Mouse (Mus musculus): ENCODE data around the gene Myb. TPM values are rescaled to one million over a fixed set of nuclear protein-coding genes. Genes with fewer than 3 reads are reported as not detected.
"Not testable (repeated sequence)": the region's sequence is repeated elsewhere in the genome, so short reads cannot be mapped to it uniquely, and the experiment has no call there.

The Myb gene
- polyA plus RNA-seq, 1 experiment from 2014 or later = 15.9 TPM

GRCm38 (mm10) chr10:21152812-21153211 is 8.0 kb downstream of the Myb start:
- WGBS = 88% methylated on average over 5 of the region's 5 CpGs
- no peak for ATAC-seq (replicated peaks; ENCODE audit: extremely low read depth, insufficient read depth, low FRiP score)
- no peak overlapping the region for H3K27ac ChIP-seq (ENCODE audit: low read length)
- no peak overlapping the region for H3K9ac ChIP-seq (ENCODE audit: low read length)
- H3K4me1 ChIP-seq (ENCODE audit: control insufficient read depth, insufficient read depth, low read length) = no peaks in the 10 kb centered on the region
- no peaks in the 10 kb centered on the region for H3K9me3 ChIP-seq (replicated peaks; ENCODE audit: control insufficient read depth, low read length)
- no peak overlapping the region for H3K4me3 ChIP-seq (ENCODE audit: low read length)
- H3K4me2 ChIP-seq (ENCODE audit: low read depth, low read length) = no peak overlapping the region
- H3K27me3 ChIP-seq (ENCODE audit: control insufficient read depth, insufficient read depth, low read length) = no peaks in the 10 kb centered on the region; the same call in 1 of the 2 replicates
- no peaks in the 10 kb centered on the region for H3K36me3 ChIP-seq (ENCODE audit: control insufficient read depth, insufficient read depth)

GRCm38 (mm10) chr10:21151320-21151719 is 9.5 kb downstream of the Myb start:
- H3K36me3 ChIP-seq (ENCODE audit: control insufficient read depth, insufficient read depth) = no peaks in the 10 kb centered on the region

GRCm38 (mm10) chr10:21149945-21150344 is 10.8 kb downstream of the Myb start:
- not testable (repeated sequence) for H3K9me3 ChIP-seq (replicated peaks; ENCODE audit: control insufficient read depth, low read length); H3K4me2 ChIP-seq (ENCODE audit: low read depth, low read length); H3K4me3 ChIP-seq (ENCODE audit: low read length); H3K36me3 ChIP-seq (ENCODE audit: control insufficient read depth, insufficient read depth); H3K27ac ChIP-seq (ENCODE audit: low read length); ATAC-seq (replicated peaks; ENCODE audit: extremely low read depth, insufficient read depth, low FRiP score); H3K4me1 ChIP-seq (ENCODE audit: control insufficient read depth, insufficient read depth, low read length); H3K9ac ChIP-seq (ENCODE audit: low read length); H3K27me3 ChIP-seq (ENCODE audit: control insufficient read depth, insufficient read depth, low read length)
- 91% methylated on average over 6 of the region's 6 CpGs for WGBS

More at GRCm38 (mm10) chr10:21151320-21151719, 9.5 kb downstream of the Myb start:
- Histone ChIP-seq H3K4me1 (ENCODE audit: control insufficient read depth, insufficient read depth, low read length) (no peaks in the 10 kb centered on the region), H3K9me3 (replicated peaks; ENCODE audit: control insufficient read depth, low read length) (no peaks in the 10 kb centered on the region), H3K27me3 (ENCODE audit: control insufficient read depth, insufficient read depth, low read length) (no peaks in the 10 kb centered on the region; the same call in 1 of the 2 replicates), H3K9ac (ENCODE audit: low read length) (no peak overlapping the region), H3K4me2 (ENCODE audit: low read depth, low read length) (no peak overlapping the region), H3K4me3 (ENCODE audit: low read length) (no peak overlapping the region), H3K27ac (ENCODE audit: low read length) (no peak overlapping the region)
- ATAC-seq (replicated peaks; ENCODE audit: extremely low read depth, insufficient read depth, low FRiP score) = no peak

GRCm38 (mm10) chr10:21146719-21147118 is 14.1 kb downstream of the Myb start:
- Histone ChIP-seq H3K27ac (ENCODE audit: low read length) (no peak overlapping the region), H3K36me3 (ENCODE audit: control insufficient read depth, insufficient read depth) (no peaks in the 10 kb centered on the region), H3K27me3 (ENCODE audit: control insufficient read depth, insufficient read depth, low read length) (no peaks in the 10 kb centered on the region), H3K9me3 (replicated peaks; ENCODE audit: control insufficient read depth, low read length) (no peaks in the 10 kb centered on the region), H3K4me3 (ENCODE audit: low read length) (no peak overlapping the region), H3K4me1 (ENCODE audit: control insufficient read depth, insufficient read depth, low read length) (peaks cover 5% of the 10 kb centered on the region; the same call in 1 of the 2 replicates), H3K4me2 (ENCODE audit: low read depth, low read length) (no peak overlapping the region), H3K9ac (ENCODE audit: low read length) (no peak overlapping the region)
- ATAC-seq (replicated peaks; ENCODE audit: extremely low read depth, insufficient read depth, low FRiP score) = no peak
- 84% methylated on average over 1 of the region's 1 CpGs for WGBS

- H3K36me3 ChIP-seq (ENCODE audit: control insufficient read depth, insufficient read depth) = no peaks in the 10 kb centered on the region
- ATAC-seq (replicated peaks; ENCODE audit: extremely low read depth, insufficient read depth, low FRiP score) = no peak
- H3K4me1 ChIP-seq (ENCODE audit: control insufficient read depth, insufficient read depth, low read length) = peaks cover 5% of the 10 kb centered on the region; the same call in 1 of the 2 replicates
- H3K9ac ChIP-seq (ENCODE audit: low read length) = no peak overlapping the region
- H3K27me3 ChIP-seq (ENCODE audit: control insufficient read depth, insufficient read depth, low read length) = no peaks in the 10 kb centered on the region
- H3K27ac ChIP-seq (ENCODE audit: low read length) = no peak overlapping the region
- no peak overlapping the region for H3K4me2 ChIP-seq (ENCODE audit: low read depth, low read length)
- WGBS = 72% methylated on average over 2 of the region's 2 CpGs
- no peaks in the 10 kb centered on the region for H3K9me3 ChIP-seq (replicated peaks; ENCODE audit: control insufficient read depth, low read length)
- no peak overlapping the region for H3K4me3 ChIP-seq (ENCODE audit: low read length)
Measured at GRCm38 (mm10) chr10:21146263-21146662, 14.5 kb downstream of the Myb start.

GRCm38 (mm10) chr10:21144627-21145504 is 15.9 kb downstream of the Myb start:
- H3K4me1 ChIP-seq (ENCODE audit: control insufficient read depth, insufficient read depth, low read length) = peaks cover 5% of the 10 kb centered on the region; the same call in 1 of the 2 replicates
- H3K27ac ChIP-seq (ENCODE audit: low read length) = no peak overlapping the region
- H3K27me3 ChIP-seq (ENCODE audit: control insufficient read depth, insufficient read depth, low read length) = no peaks in the 10 kb centered on the region
- H3K9me3 ChIP-seq (replicated peaks; ENCODE audit: control insufficient read depth, low read length) = no peaks in the 10 kb centered on the region
- 24% methylated on average over 27 of the region's 27 CpGs for WGBS
- ATAC-seq (replicated peaks; ENCODE audit: extremely low read depth, insufficient read depth, low FRiP score) = peak; percentile 75
- H3K36me3 ChIP-seq (ENCODE audit: control insufficient read depth, insufficient read depth) = no peaks in the 10 kb centered on the region
- peak overlapping the region; percentile 59 for H3K9ac ChIP-seq (ENCODE audit: low read length)
- H3K4me2 ChIP-seq (ENCODE audit: low read depth, low read length) = peak overlapping the region; percentile 90
- peak overlapping the region; percentile 53 for H3K4me3 ChIP-seq (ENCODE audit: low read length)

- Histone ChIP-seq H3K27me3 (ENCODE audit: control insufficient read depth, insufficient read depth, low read length) (no peaks in the 10 kb centered on the region), H3K27ac (ENCODE audit: low read length) (no peak overlapping the region), H3K4me3 (ENCODE audit: low read length) (no peak overlapping the region), H3K4me2 (ENCODE audit: low read depth, low read length) (no peak overlapping the region), H3K36me3 (ENCODE audit: control insufficient read depth, insufficient read depth) (0 out of 2 replicates have a peak, but pooled peaks cover 5% of the 10 kb centered on the region), H3K9me3 (replicated peaks; ENCODE audit: control insufficient read depth, low read length) (peaks cover 2% of the 10 kb centered on the region), H3K9ac (ENCODE audit: low read length) (no peak overlapping the region), H3K4me1 (ENCODE audit: control insufficient read depth, insufficient read depth, low read length) (no peaks in the 10 kb centered on the region)
- 93% methylated on average over 8 of the region's 8 CpGs for WGBS
- no peak for ATAC-seq (replicated peaks; ENCODE audit: extremely low read depth, insufficient read depth, low FRiP score)
Measured at GRCm38 (mm10) chr10:21135297-21135696, 25.5 kb downstream of the Myb start.

- no peak for ATAC-seq (replicated peaks; ENCODE audit: extremely low read depth, insufficient read depth, low FRiP score)
Measured at GRCm38 (mm10) chr10:21130901-21131493, 29.8 kb downstream of the Myb start.

GRCm38 (mm10) chr10:21128086-21128611 is 32.6 kb downstream of the Myb start:
- 52% methylated on average over 5 of the region's 5 CpGs for WGBS
- Histone ChIP-seq H3K4me3 (ENCODE audit: low read length) (no peak overlapping the region), H3K36me3 (ENCODE audit: control insufficient read depth, insufficient read depth) (no peaks in the 10 kb centered on the region), H3K4me1 (ENCODE audit: control insufficient read depth, insufficient read depth, low read length) (no peaks in the 10 kb centered on the region), H3K9me3 (replicated peaks; ENCODE audit: control insufficient read depth, low read length) (no peaks in the 10 kb centered on the region), H3K27me3 (ENCODE audit: control insufficient read depth, insufficient read depth, low read length) (no peaks in the 10 kb centered on the region), H3K27ac (ENCODE audit: low read length) (no peak overlapping the region), H3K9ac (ENCODE audit: low read length) (no peak overlapping the region), H3K4me2 (ENCODE audit: low read depth, low read length) (no peak overlapping the region)
- peak; percentile 73; the same call in 1 of the 2 replicates for ATAC-seq (replicated peaks; ENCODE audit: extremely low read depth, insufficient read depth, low FRiP score)

More at GRCm38 (mm10) chr10:21130901-21131493, 29.8 kb downstream of the Myb start:
- 54% methylated on average over 9 of the region's 9 CpGs for WGBS
- H3K4me3 ChIP-seq (ENCODE audit: low read length) = no peak overlapping the region
- no peak overlapping the region for H3K27ac ChIP-seq (ENCODE audit: low read length)
- no peaks in the 10 kb centered on the region for H3K36me3 ChIP-seq (ENCODE audit: control insufficient read depth, insufficient read depth)
- no peaks in the 10 kb centered on the region for H3K4me1 ChIP-seq (ENCODE audit: control insufficient read depth, insufficient read depth, low read length)
- no peak overlapping the region for H3K9ac ChIP-seq (ENCODE audit: low read length)
- no peaks in the 10 kb centered on the region for H3K27me3 ChIP-seq (ENCODE audit: control insufficient read depth, insufficient read depth, low read length)
- H3K9me3 ChIP-seq (replicated peaks; ENCODE audit: control insufficient read depth, low read length) = no peaks in the 10 kb centered on the region
- H3K4me2 ChIP-seq (ENCODE audit: low read depth, low read length) = no peak overlapping the region
